Comparison of ENCODE assay signal across 10 mouse cellular contexts in the genomic region with DNA sequence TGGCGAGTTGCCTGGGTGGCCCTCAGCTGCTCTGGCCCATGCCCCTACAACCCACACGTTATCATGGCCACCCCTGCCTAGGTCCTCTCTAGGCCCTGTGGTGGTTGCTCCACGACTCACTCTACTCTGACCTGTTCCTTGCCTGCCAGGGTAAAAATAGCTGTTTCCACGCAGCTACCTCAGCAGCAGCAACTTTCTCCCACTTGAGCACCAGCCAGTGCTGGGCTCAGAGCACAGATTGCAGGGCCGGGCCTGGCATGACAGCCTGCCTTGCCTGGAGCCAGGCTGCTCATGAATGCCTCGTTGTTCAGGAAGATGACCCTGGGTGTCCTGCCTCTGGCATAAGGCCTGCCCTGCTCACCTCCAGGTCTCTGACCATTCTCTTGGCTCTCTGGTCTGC.
DNase-seq lines count a peak whose midpoint lies in the region; ATAC-seq and TF ChIP-seq lines count a peak whose summit lies in the region.
"Had no signal": no experiment of that assay in that cellular context is flagged by ENCODE, and none has a peak within 500 bp of the region (broad histone marks: within the 10 kb centered on the region; RNA-seq: fewer than 3 reads in every experiment).

No protein-coding gene starts in this region.

- peak; percentile 62 for DNase-seq in kidney, adult 18-20 months
- peak; percentile 88 for DNase-seq in cerebellum, adult 11-12 months
- DNase-seq in gastrocnemius, postnatal 36 days, result peak; percentile 51 to 71
- peak; percentile 60 to 66 for DNase-seq in layer of hippocampus, adult 2 months (ENCODE audit: low spot score in 2 of 2)
- DNase-seq in right cerebral cortex, postnatal 36 days (ENCODE audit: low spot score in 2 of 2), result peak; percentile 39 to 56
- no peak for DNase-seq in thymus, postnatal 4 days

- no peak overlapping the region for H3K4me2 ChIP-seq in kidney, embryonic 15.5 days
- H3K4me2 ChIP-seq: embryonic facial prominence, embryonic 13.5 days; lung, embryonic 15.5 days had no signal

- H3K4me1 ChIP-seq in kidney, embryonic 15.5 days, result peaks cover 13% of the 10 kb centered on the region

- intact Hi-C loops in gastrocnemius, postnatal 36 days (cut with DNase I), result no loop called here

- no peaks in the 10 kb centered on the region for H3K36me3 ChIP-seq in kidney, embryonic 15.5 days
- H3K36me3 ChIP-seq: embryonic facial prominence, embryonic 13.5 days; lung, embryonic 15.5 days had no signal

- no peak overlapping the region for H3K9ac ChIP-seq in kidney, embryonic 15.5 days
- H3K9ac ChIP-seq: embryonic facial prominence, embryonic 13.5 days; lung, embryonic 15.5 days had no signal

- WGBS in kidney, embryonic 15.5 days, result 84% methylated on average over 6 of the region's 6 CpGs

- H3K4me3 ChIP-seq in kidney, embryonic 15.5 days (replicated peaks), result no peak overlapping the region
- H3K4me3 ChIP-seq in layer of hippocampus, adult 2 months, result no peak overlapping the region
- H3K4me3 ChIP-seq: embryonic facial prominence, embryonic 13.5 days; lung, embryonic 15.5 days had no signal

- H3K27me3 ChIP-seq in kidney, embryonic 15.5 days, result no peaks in the 10 kb centered on the region
- H3K27me3 ChIP-seq: embryonic facial prominence, embryonic 13.5 days; lung, embryonic 15.5 days had no signal

- TF ChIP-seq CTCF in layer of hippocampus, adult 2 months (conservative IDR thresholded peaks at IDR 0.05), result no peak

- no peak overlapping the region for H3K27ac ChIP-seq in kidney, embryonic 15.5 days
- H3K27ac ChIP-seq in layer of hippocampus, adult 2 months, result peak overlapping the region; percentile 82
- H3K27ac ChIP-seq: embryonic facial prominence, embryonic 13.5 days; lung, embryonic 15.5 days had no signal

- ATAC-seq in kidney, embryonic 15.5 days (replicated peaks; ENCODE audit: low FRiP score), result no peak
- no peak for ATAC-seq in CD4-positive, CD25-positive, alpha-beta regulatory T cell, adult 4 months

- H3K9me3 ChIP-seq in kidney, embryonic 15.5 days (replicated peaks), result no peaks in the 10 kb centered on the region
- H3K9me3 ChIP-seq: embryonic facial prominence, embryonic 13.5 days; lung, embryonic 15.5 days had no signal
